Mouse (Mus musculus): ENCODE data around the gene B4galt4. TPM values are rescaled to one million over a fixed set of nuclear protein-coding genes. Genes with fewer than 3 reads are reported as not detected.

Gene B4galt4
- 20.7 and 21.4 TPM in 2 replicates for polyA plus RNA-seq (2016; fragmentation: Nextera tagmentation; extraction: Ambion mirVana)

DNA sequence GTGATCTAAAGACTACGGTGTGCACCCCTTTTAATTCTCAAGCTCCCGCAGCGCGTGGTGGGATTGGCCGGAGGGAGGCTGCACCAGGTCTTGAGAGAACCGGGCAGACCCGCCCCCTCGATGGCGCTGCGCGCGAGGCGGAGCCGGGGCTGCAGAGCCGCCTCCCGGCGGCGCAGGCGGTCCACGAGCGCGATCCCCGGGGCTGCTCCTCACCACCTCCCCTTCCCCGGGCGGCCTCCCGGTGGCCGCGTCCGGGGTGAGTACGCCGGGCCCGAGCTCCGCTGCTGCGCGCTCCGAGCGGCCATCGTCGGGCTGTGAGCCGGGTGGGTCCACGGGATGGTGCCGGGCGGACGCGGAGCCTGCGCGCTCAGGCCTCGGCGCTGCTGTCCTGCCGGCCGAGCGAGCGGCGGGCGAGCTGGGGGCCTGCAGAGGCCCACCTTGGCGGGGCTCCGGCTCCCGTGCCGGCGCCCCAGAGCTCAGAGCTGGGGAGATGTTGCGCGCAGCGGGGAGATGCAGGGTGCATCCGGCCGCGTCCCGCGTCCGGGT, at the start of gene B4galt4:
B4galt4 (plus strand) TSS at position 152 of the 546 bp plus-strand sequence.
- Histone ChIP-seq H3K27me3 (replicated peaks) (no peaks in the 10 kb centered on the region; the same call in 1 of the 2 replicates), H3K4me2 (replicated peaks) (peak within 1 kb of the TSS; percentile 96), H3K36me3 (no peaks in the 10 kb centered on the region), H3K27ac (peak within 1 kb of the TSS; percentile 55), H3K4me1 (peaks cover 9% of the 10 kb centered on the region; the same call in 1 of the 2 replicates), H3K4me3 (peak within 1 kb of the TSS; percentile 75), H3K9me3 (no peaks in the 10 kb centered on the region), H3K9ac (peak within 1 kb of the TSS; percentile 87)
- peak; percentile 94 for ATAC-seq (ENCODE audit: low FRiP score, low read depth)
- WGBS, result under 1% methylated on average over 69 of the region's 69 CpGs

DNA sequence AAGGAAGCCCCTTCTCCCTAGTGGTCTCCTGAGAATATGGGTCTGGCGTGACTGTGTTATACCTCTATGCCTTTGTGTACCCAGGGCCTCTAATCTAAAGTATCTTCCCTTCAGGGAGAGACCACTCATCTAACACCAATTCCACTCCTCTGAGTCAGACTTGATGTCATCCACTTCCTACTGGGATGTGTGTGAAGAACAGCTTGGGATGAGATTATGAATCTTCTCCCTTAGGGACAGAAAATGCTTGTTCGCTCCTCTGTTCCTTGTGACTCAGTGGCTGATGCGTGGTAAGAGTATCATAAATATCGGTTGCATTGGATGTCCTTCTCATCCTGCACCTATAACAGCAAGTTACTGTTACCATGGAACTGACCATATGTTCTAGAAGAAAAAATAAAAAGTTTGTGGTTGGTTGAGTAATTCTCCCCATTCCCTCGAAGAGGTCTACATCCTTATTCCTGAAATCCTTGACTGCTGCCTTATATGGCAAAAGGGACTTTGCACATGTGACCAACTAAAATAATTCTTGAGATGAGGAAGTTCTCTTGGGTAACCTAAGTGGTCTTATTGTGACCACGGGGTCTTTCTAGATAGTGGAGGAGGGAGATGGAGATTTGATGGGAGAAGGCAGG, 47.0 kb upstream of the B4galt4 start:
- Histone ChIP-seq H3K9me3 (no peaks in the 10 kb centered on the region), H3K36me3 (no peaks in the 10 kb centered on the region), H3K27ac (no peak overlapping the region), H3K4me2 (replicated peaks) (no peak overlapping the region), H3K27me3 (replicated peaks) (no peaks in the 10 kb centered on the region), H3K9ac (no peak overlapping the region), H3K4me1 (no peaks in the 10 kb centered on the region), H3K4me3 (no peak overlapping the region)
- WGBS, result 90% methylated on average over 6 of the region's 6 CpGs
- no peak for ATAC-seq (ENCODE audit: low FRiP score, low read depth)

DNA sequence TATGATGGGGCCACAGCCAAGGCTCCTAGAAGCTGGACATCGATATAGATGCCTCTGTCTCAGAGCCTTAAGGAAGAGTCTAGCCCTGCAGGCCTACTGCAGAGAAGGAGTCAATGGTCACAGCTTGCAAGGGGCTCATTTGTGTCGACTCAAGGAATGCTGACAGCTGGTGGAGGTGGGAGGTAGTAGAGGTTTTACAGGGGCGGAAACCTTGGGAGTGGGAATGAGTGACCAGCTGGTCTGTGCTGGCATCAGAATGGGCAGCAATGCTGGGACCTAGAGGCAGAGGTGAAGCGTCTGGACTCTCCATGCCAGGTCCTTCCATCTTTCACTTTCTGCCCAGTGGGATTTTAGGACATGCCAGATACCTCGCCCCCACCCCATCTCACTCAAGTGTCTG, 46.5 kb upstream of the B4galt4 start:
- H3K4me3 ChIP-seq, result no peak overlapping the region
- no peaks in the 10 kb centered on the region for H3K36me3 ChIP-seq
- H3K27ac ChIP-seq, result no peak overlapping the region
- H3K4me1 ChIP-seq, result no peaks in the 10 kb centered on the region
- no peak overlapping the region for H3K9ac ChIP-seq
- 79% methylated on average over 5 of the region's 5 CpGs for WGBS
- ATAC-seq (ENCODE audit: low FRiP score, low read depth), result no peak
- H3K9me3 ChIP-seq, result no peaks in the 10 kb centered on the region
- no peaks in the 10 kb centered on the region for H3K27me3 ChIP-seq (replicated peaks)
- H3K4me2 ChIP-seq (replicated peaks), result no peak overlapping the region

DNA sequence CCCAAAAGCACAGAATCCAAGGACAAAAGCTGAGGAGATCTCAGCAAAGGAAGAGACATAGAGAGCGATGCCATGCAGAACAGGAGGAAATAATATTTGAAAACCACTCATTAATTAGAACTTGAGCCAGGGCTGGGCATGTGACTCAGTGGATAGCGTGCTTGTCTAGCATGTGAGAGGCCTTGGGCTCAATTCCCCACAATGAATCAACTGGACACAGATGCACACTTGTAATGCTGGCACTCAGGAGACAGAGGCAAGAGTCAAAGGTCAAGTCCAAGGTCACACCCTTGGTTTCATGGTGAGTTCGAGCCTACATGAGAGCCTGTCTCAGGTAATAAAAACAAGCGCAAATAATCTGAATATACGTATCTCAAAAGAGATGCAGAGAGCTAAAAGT, 44.5 kb upstream of the B4galt4 start:
- WGBS, result 89% methylated on average over 5 of the region's 5 CpGs
- no peak for ATAC-seq (ENCODE audit: low FRiP score, low read depth)
- Histone ChIP-seq H3K27ac (no peak overlapping the region), H3K4me2 (replicated peaks) (no peak overlapping the region), H3K9ac (no peak overlapping the region), H3K4me3 (no peak overlapping the region), H3K4me1 (peaks cover 5% of the 10 kb centered on the region; the same call in 1 of the 2 replicates), H3K27me3 (replicated peaks) (no peaks in the 10 kb centered on the region), H3K36me3 (no peaks in the 10 kb centered on the region), H3K9me3 (no peaks in the 10 kb centered on the region)

DNA sequence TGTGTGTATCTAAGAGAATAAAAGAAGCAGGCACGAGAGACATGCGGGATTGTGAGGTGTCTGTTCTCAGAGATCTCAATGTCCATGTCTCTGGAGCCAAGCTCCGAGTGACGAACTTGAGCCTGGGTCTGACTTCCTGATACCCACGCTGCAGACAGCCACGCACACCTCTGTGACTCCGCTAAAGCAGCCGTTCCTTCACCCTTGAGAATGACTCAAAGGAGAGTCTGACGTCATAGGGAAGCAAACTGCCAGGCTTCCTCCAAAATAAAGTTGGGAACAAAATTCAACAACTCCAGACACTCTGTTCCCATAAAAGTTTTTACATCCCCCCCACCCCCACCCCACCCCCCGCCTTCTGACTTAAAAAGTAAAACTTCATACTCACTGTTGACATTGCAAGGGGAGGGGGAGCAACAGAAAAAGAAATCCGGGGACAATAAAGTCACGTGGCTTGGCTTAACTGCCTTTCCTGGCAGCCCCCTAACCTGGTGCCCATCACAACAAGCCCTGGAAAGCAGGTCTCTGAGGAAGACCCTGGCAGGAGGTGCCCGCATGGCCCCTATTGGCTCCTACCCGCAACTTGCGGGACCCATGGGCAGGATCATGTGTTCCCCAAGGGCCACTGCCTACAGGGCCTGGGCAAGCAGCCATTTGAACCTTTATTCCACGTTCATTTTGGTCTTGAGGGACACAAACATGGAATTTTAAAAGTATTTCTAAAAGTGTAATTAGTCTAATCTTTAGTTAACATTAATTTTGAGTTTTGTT, 41.5 kb upstream of the B4galt4 start:
- no peak for ATAC-seq (ENCODE audit: low FRiP score, low read depth)

DNA sequence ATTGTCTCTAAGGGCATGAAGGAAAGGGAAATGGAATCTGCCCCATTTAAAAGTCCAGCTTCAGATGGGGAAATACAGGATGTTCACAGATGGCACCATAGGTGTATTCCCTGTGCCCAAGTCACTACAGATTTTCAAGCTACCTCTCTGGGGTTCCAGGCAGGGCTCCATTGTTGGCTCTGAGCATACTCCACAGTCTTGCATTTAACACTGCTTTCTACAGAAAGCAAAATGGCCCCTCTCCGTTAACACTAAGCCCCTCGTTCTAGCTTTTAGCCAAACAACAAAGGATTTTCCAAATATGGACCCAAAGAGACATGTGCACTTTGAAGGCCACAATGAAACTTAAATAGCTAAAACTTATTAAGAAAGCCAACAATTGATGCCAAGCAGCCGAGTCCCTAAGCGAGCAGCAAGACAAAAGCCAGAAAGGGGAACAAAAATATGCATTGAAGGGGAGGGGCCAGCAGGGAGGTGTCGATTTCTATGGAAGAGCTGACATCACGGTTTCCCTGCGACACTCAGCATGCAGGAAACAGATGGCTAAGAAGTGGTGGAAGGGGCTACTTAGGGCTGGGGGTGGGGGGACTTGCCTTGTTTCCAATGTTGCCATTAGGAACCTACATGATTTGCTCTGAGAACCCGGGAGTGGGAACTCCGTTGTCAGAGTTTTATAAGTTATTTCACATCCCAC, 40.4 kb upstream of the B4galt4 start:
- no peak overlapping the region for H3K27ac ChIP-seq
- H3K36me3 ChIP-seq, result no peaks in the 10 kb centered on the region
- peak; percentile 21; the same call in 1 of the 2 replicates for ATAC-seq (ENCODE audit: low FRiP score, low read depth)
- no peak overlapping the region for H3K4me3 ChIP-seq
- no peaks in the 10 kb centered on the region for H3K27me3 ChIP-seq (replicated peaks)
- no peaks in the 10 kb centered on the region for H3K9me3 ChIP-seq
- peaks cover 5% of the 10 kb centered on the region; the same call in 1 of the 2 replicates for H3K4me1 ChIP-seq
- H3K9ac ChIP-seq, result no peak overlapping the region
- no peak overlapping the region for H3K4me2 ChIP-seq (replicated peaks)
- 38% methylated on average over 9 of the region's 9 CpGs for WGBS

More for the DNA sequence above, 41.5 kb upstream of the B4galt4 start:
- Histone ChIP-seq H3K27ac (no peak overlapping the region), H3K27me3 (replicated peaks) (no peaks in the 10 kb centered on the region), H3K4me2 (replicated peaks) (no peak overlapping the region), H3K9ac (no peak overlapping the region), H3K4me1 (peaks cover 5% of the 10 kb centered on the region; the same call in 1 of the 2 replicates), H3K4me3 (no peak overlapping the region), H3K36me3 (no peaks in the 10 kb centered on the region), H3K9me3 (no peaks in the 10 kb centered on the region)
- WGBS, result 83% methylated on average over 16 of the region's 16 CpGs

DNA sequence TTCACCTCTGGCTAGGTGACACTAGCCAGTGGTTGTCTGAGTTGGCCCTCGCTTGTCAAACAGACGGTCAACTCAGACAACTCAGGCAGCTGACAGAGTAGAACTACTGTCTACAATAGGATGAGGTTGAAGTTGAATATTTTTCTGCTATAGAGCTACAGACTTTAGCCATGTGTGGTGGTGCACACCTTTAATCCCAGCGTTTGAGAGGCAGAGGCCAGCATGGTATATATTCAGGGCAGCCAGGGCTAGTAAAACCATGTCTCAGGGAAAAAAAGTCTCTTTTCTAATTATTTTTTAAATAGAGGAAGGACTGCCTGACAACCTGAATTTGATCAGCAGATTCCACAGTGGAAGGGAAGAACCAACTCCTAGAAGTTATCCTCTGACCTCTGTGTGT, 39.7 kb upstream of the B4galt4 start:
- no peak overlapping the region for H3K4me3 ChIP-seq
- no peaks in the 10 kb centered on the region for H3K27me3 ChIP-seq (replicated peaks)
- H3K4me2 ChIP-seq (replicated peaks), result no peak overlapping the region
- H3K36me3 ChIP-seq, result no peaks in the 10 kb centered on the region
- H3K27ac ChIP-seq, result no peak overlapping the region
- no peak for ATAC-seq (ENCODE audit: low FRiP score, low read depth)
- H3K9ac ChIP-seq, result no peak overlapping the region
- H3K4me1 ChIP-seq, result peaks cover 5% of the 10 kb centered on the region; the same call in 1 of the 2 replicates
- no peaks in the 10 kb centered on the region for H3K9me3 ChIP-seq
- 90% methylated on average over 3 of the region's 3 CpGs for WGBS

DNA sequence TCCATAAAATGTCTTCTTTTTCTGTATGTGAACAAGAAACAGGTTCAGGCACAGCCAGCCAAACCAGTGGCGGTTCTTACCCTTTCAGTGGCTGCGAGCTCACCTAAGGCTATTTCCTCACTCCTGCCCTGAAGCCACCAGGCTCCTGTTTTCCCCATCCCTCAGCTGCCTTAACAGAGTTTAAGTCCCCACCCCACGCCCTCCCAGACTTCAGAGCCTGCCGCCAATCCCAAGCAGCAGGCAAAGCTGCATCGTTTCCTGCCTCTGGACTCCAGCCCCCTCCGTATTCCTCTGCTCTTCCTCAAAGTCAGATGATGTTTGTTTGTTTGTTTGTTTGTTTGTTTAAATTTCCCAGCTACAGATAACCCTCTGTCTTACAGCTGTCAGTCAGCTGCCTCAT, 38.6 kb upstream of the B4galt4 start:
- Histone ChIP-seq H3K36me3 (no peaks in the 10 kb centered on the region), H3K4me2 (replicated peaks) (no peak overlapping the region), H3K9ac (no peak overlapping the region), H3K27me3 (replicated peaks) (no peaks in the 10 kb centered on the region), H3K4me1 (peaks cover 5% of the 10 kb centered on the region; the same call in 1 of the 2 replicates), H3K27ac (no peak overlapping the region), H3K9me3 (no peaks in the 10 kb centered on the region), H3K4me3 (no peak overlapping the region)
- 59% methylated on average over 6 of the region's 6 CpGs for WGBS
- ATAC-seq (ENCODE audit: low FRiP score, low read depth), result no peak

DNA sequence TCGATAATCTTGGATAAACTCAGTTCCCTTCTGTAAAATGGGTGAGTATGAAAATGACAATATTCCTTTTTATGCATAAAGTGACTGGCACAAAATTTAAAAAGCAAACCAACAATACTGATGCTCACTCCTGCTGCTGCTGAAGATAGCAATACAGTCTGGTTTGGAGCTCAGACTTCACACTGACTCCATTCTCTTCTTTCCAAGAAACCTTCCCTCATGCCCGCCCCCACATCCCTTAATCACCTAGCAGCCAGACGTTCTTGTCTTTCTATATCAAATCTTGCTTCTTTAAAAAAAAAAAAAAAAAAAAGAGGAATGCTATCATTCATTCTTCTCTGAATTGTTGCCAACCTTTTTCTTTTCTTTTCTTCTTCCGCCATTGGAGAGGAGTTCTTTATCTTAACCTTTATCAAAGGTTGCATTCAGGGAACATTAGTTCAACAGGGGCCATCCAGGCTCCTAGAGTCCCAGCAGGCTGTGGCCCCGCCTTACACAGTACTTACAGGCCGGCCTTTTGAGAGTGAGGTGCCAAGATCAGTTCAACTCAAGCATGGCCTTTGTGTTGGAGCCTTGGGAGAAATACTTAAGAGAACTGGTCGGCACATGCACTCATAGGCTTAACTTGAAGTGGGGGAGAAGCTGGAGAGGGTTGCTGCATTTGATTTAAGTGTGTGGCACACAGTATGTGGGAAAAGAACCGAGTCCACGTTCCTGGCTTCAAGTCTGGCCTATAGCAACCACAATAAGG, 36.4 kb upstream of the B4galt4 start:
- H3K9ac ChIP-seq, result no peak overlapping the region
- H3K36me3 ChIP-seq, result no peaks in the 10 kb centered on the region
- H3K9me3 ChIP-seq, result no peaks in the 10 kb centered on the region
- ATAC-seq (ENCODE audit: low FRiP score, low read depth), result no peak
- 67% methylated on average over 9 of the region's 9 CpGs for WGBS
- H3K27ac ChIP-seq, result no peak overlapping the region
- H3K4me1 ChIP-seq, result peaks cover 11% of the 10 kb centered on the region
- no peaks in the 10 kb centered on the region for H3K27me3 ChIP-seq (replicated peaks)
- H3K4me2 ChIP-seq (replicated peaks), result no peak overlapping the region
- no peak overlapping the region for H3K4me3 ChIP-seq

DNA sequence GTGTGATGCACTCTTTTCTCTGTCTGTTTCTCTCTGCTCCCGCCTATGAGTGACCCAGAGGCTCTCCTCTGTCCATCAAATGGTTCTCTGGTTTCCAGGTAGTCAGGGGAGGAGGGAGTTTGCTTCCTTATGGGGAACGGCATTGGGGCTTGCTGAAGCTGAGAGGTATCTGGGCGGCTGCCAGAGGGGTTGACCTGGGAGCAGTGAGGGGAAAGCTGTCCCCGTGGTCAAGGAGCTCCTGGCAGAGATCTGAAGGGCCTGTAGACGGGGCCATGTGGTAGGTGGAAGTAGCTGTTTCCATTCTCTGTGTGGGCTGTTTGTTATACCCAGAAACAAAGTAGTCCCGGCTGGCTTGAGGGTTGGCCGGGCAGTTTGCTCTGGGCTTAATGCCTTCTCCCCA, 35.3 kb upstream of the B4galt4 start:
- no peak overlapping the region for H3K4me3 ChIP-seq
- H3K9ac ChIP-seq, result no peak overlapping the region
- no peak overlapping the region for H3K4me2 ChIP-seq (replicated peaks)
- no peaks in the 10 kb centered on the region for H3K36me3 ChIP-seq
- H3K4me1 ChIP-seq, result peaks cover 10% of the 10 kb centered on the region
- no peaks in the 10 kb centered on the region for H3K9me3 ChIP-seq
- H3K27ac ChIP-seq, result no peak overlapping the region
- ATAC-seq (ENCODE audit: low FRiP score, low read depth), result no peak
- H3K27me3 ChIP-seq (replicated peaks), result no peaks in the 10 kb centered on the region
- 77% methylated on average over 7 of the region's 7 CpGs for WGBS

DNA sequence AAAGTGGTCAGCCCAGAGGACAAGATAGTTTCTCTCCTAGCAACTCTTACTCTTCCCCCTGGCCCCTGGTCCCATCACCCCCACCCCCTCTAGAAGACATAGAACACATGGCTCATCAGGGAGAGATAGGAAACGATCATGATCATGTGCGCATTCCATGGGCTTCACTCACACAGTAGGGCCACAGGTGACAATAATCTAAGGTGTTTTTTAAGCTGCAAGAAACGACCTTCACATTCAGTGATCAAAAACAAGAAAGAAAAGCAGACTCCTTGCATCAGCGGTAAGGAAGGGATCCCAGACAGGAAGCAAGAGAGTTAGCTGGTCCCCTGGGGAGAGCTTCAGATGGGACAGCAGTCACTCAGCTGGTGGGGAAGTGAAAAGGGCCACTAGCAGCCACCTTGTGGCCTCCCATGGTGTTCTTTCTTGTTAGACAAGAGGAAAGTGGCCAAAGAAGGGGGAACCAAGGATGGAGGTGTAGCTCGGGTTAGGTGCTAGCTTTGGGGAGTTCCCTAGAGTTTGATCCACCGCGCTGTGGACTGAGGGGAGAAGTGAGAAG, 33.0 kb upstream of the B4galt4 start:
- WGBS, result 62% methylated on average over 7 of the region's 7 CpGs
- Histone ChIP-seq H3K36me3 (no peaks in the 10 kb centered on the region), H3K9me3 (no peaks in the 10 kb centered on the region), H3K27ac (no peak overlapping the region), H3K4me1 (peaks cover 6% of the 10 kb centered on the region), H3K27me3 (replicated peaks) (no peaks in the 10 kb centered on the region), H3K9ac (no peak overlapping the region), H3K4me2 (replicated peaks) (no peak overlapping the region), H3K4me3 (no peak overlapping the region)
- ATAC-seq (ENCODE audit: low FRiP score, low read depth), result no peak
